Mouse (Mus musculus) intestine, embryonic 16.5 days (tissue): ENCODE measurements around the gene Dnajc6. TPM values are rescaled to one million over a fixed set of nuclear protein-coding genes. Genes with fewer than 3 reads are reported as not detected.

ENCODE experiments used
- ATAC-seq: fragments of 200-750 bp; cut with Nextera tagmentation; 2 replicates; pipeline ENCODE4 v1.8.0; 2017; ENCODE audit warnings: moderate TSS enrichment, moderate library complexity
- H3K27ac ChIP-seq: fragments of 300-500 bp; sonication (generic); 2 replicates; pipeline ENCODE4 v1.5.1; 2014; ENCODE audit warnings: mild to moderate bottlenecking, low read length
- H3K27me3 ChIP-seq: fragments of 300-500 bp; sonication (generic); replicated peaks from 2 replicates; pipeline ENCODE4 v1.6.1; 2014; ENCODE audit warnings: low read length, control low read depth, mixed read lengths; ENCODE audit not compliant: control insufficient read depth, insufficient read depth
- H3K36me3 ChIP-seq: fragments of 300-500 bp; sonication (generic); 2 replicates; pipeline ENCODE4 v1.6.1; 2014; ENCODE audit warnings: low read length, control low read depth; ENCODE audit not compliant: control insufficient read depth, insufficient read depth
- H3K4me1 ChIP-seq: fragments of 300-500 bp; sonication (generic); 2 replicates; pipeline ENCODE4 v1.6.1; 2014; ENCODE audit warnings: low read length, control low read depth, mixed read lengths; ENCODE audit not compliant: control insufficient read depth, insufficient read depth
- H3K4me2 ChIP-seq: fragments of 300-500 bp; sonication (generic); 2 replicates; pipeline ENCODE4 v1.6.1; 2014; ENCODE audit warnings: low read depth, low read length, control low read depth
- H3K4me3 ChIP-seq: fragments of 300-500 bp; sonication (generic); 2 replicates; pipeline ENCODE4 v1.5.1; 2014; ENCODE audit warnings: mild to moderate bottlenecking, low read length
- H3K9ac ChIP-seq: fragments of 300-500 bp; sonication (generic); 2 replicates; pipeline ENCODE4 v1.6.1; 2014; ENCODE audit warnings: low read depth, low read length
- H3K9me3 ChIP-seq: fragments of 300-500 bp; sonication (generic); 2 replicates; pipeline ENCODE4 v1.6.1; 2016; ENCODE audit warnings: low read length, control low read depth; ENCODE audit not compliant: control insufficient read depth
- WGBS: fragments of 180-500 bp; shearing (Covaris S2); extraction: QIAGEN DNeasy Blood & Tissue Kit; methylation state at CpG from one replicate; pipeline ENCODE4 v1.1.7; 2014; 5-methylcytosine and 5-hydroxymethylcytosine counted together
- polyA plus RNA-seq: library from polyadenylated mRNA; unstranded; fragments of >200 nt; fragmentation: Nextera tagmentation; extraction: Ambion mirVana; gene quantifications from 2 replicates; pipeline ENCODE4 v1.2.1, GENCODE M21; 2015

Dnajc6 gene
- polyA plus RNA-seq, 1 experiment from 2014 or later: 1.1 TPM

- Histone ChIP-seq H3K4me2 (no peak overlapping the region), H3K4me3 (no peak overlapping the region)
- WGBS: 60% methylated on average over 5 of the region's 5 CpGs
Observed at GRCm38 (mm10) chr4:101510904-101511210, 14.4 kb downstream of the Dnajc6 start.

GRCm38 (mm10) chr4:101511768-101512521, 15.5 kb downstream of the Dnajc6 start:
- Histone ChIP-seq H3K36me3 (no peaks in the 10 kb centered on the region), H3K27ac (no peak overlapping the region), H3K4me3 (no peak overlapping the region), H3K4me1 (peaks cover 11% of the 10 kb centered on the region), H3K27me3 (no peaks in the 10 kb centered on the region; the same call in 1 of the 2 replicates), H3K9me3 (0 out of 2 replicates have a peak, but pooled peaks cover 2% of the 10 kb centered on the region), H3K4me2 (no peak overlapping the region), H3K9ac (no peak overlapping the region)
- WGBS: 90% methylated on average over 5 of the region's 5 CpGs
- ATAC-seq: no peak

More at GRCm38 (mm10) chr4:101510904-101511210, 14.4 kb downstream of the Dnajc6 start:
- Histone ChIP-seq H3K27me3 (no peaks in the 10 kb centered on the region; the same call in 1 of the 2 replicates), H3K36me3 (no peaks in the 10 kb centered on the region), H3K9ac (no peak overlapping the region), H3K27ac (no peak overlapping the region), H3K4me1 (peaks cover 11% of the 10 kb centered on the region), H3K9me3 (0 out of 2 replicates have a peak, but pooled peaks cover 5% of the 10 kb centered on the region)
- no peak for ATAC-seq

GRCm38 (mm10) chr4:101513251-101513650, 16.8 kb downstream of the Dnajc6 start:
- no peak overlapping the region for H3K9ac ChIP-seq
- no peak overlapping the region for H3K4me2 ChIP-seq
- no peak for ATAC-seq
- no peaks in the 10 kb centered on the region for H3K36me3 ChIP-seq
- no peaks in the 10 kb centered on the region for H3K9me3 ChIP-seq
- H3K27ac ChIP-seq: no peak overlapping the region
- WGBS: 89% methylated on average over 3 of the region's 3 CpGs
- H3K4me3 ChIP-seq: no peak overlapping the region
- H3K27me3 ChIP-seq: no peaks in the 10 kb centered on the region; the same call in 1 of the 2 replicates
- H3K4me1 ChIP-seq: peaks cover 6% of the 10 kb centered on the region

GRCm38 (mm10) chr4:101515853-101516252, 19.4 kb downstream of the Dnajc6 start:
- Histone ChIP-seq H3K36me3 (no peaks in the 10 kb centered on the region), H3K9ac (no peak overlapping the region), H3K27ac (no peak overlapping the region), H3K9me3 (no peaks in the 10 kb centered on the region), H3K4me2 (no peak overlapping the region), H3K4me3 (no peak overlapping the region), H3K4me1 (no peaks in the 10 kb centered on the region), H3K27me3 (no peaks in the 10 kb centered on the region)
- ATAC-seq: no peak
- 97% methylated on average over 14 of the region's 14 CpGs for WGBS

GRCm38 (mm10) chr4:101516434-101517168, 20.2 kb downstream of the Dnajc6 start:
- Histone ChIP-seq H3K4me2 (no peak overlapping the region), H3K27me3 (no peaks in the 10 kb centered on the region), H3K4me1 (no peaks in the 10 kb centered on the region), H3K36me3 (no peaks in the 10 kb centered on the region), H3K27ac (no peak overlapping the region), H3K4me3 (no peak overlapping the region), H3K9me3 (no peaks in the 10 kb centered on the region), H3K9ac (no peak overlapping the region)
- no peak for ATAC-seq
- 84% methylated on average over 17 of the region's 17 CpGs for WGBS

- no peaks in the 10 kb centered on the region for H3K9me3 ChIP-seq
- 74% methylated on average over 4 of the region's 4 CpGs for WGBS
- no peak overlapping the region for H3K4me3 ChIP-seq
- H3K36me3 ChIP-seq: no peaks in the 10 kb centered on the region
- no peak for ATAC-seq
- no peak overlapping the region for H3K9ac ChIP-seq
- no peaks in the 10 kb centered on the region for H3K27me3 ChIP-seq
- H3K4me1 ChIP-seq: no peaks in the 10 kb centered on the region
- H3K27ac ChIP-seq: no peak overlapping the region
- no peak overlapping the region for H3K4me2 ChIP-seq
Observed at GRCm38 (mm10) chr4:101531901-101532300, 35.5 kb downstream of the Dnajc6 start.

GRCm38 (mm10) chr4:101540516-101540915, 44.1 kb downstream of the Dnajc6 start:
- WGBS: 70% methylated on average over 4 of the region's 4 CpGs
- ATAC-seq: no peak
- H3K4me3 ChIP-seq: no peak overlapping the region

GRCm38 (mm10) chr4:101549958-101550591, 53.6 kb downstream of the Dnajc6 start:
- Histone ChIP-seq H3K27ac (no peak overlapping the region), H3K27me3 (peaks cover 15% of the 10 kb centered on the region), H3K9me3 (no peaks in the 10 kb centered on the region), H3K9ac (no peak overlapping the region), H3K36me3 (no peaks in the 10 kb centered on the region), H3K4me3 (peak overlapping the region; percentile 35), H3K4me2 (peak overlapping the region; percentile 64), H3K4me1 (peaks cover 3% of the 10 kb centered on the region; the same call in 1 of the 2 replicates)
- WGBS: 1% methylated on average over 33 of the region's 33 CpGs
- peak; percentile 94 for ATAC-seq

More at GRCm38 (mm10) chr4:101540516-101540915, 44.1 kb downstream of the Dnajc6 start:
- Histone ChIP-seq H3K4me1 (no peaks in the 10 kb centered on the region), H3K9me3 (no peaks in the 10 kb centered on the region), H3K9ac (no peak overlapping the region), H3K27me3 (no peaks in the 10 kb centered on the region), H3K27ac (no peak overlapping the region), H3K4me2 (no peak overlapping the region), H3K36me3 (no peaks in the 10 kb centered on the region)

GRCm38 (mm10) chr4:101550671-101551161, 54.3 kb downstream of the Dnajc6 start:
- peak overlapping the region; percentile 35 for H3K4me3 ChIP-seq
- no peak overlapping the region for H3K9ac ChIP-seq
- H3K36me3 ChIP-seq: no peaks in the 10 kb centered on the region
- H3K4me2 ChIP-seq: peak overlapping the region; percentile 64
- peaks cover 15% of the 10 kb centered on the region for H3K27me3 ChIP-seq
- H3K4me1 ChIP-seq: peaks cover 3% of the 10 kb centered on the region; the same call in 1 of the 2 replicates
- no peaks in the 10 kb centered on the region for H3K9me3 ChIP-seq
- no peak overlapping the region for H3K27ac ChIP-seq
- under 1% methylated on average over 33 of the region's 33 CpGs for WGBS
- peak; percentile 91 for ATAC-seq
